Mouse (Mus musculus): Measurements from ENCODE around the gene Gm20481.

GRCm38 (mm10) chr17:35003022-35003838, 33.5 kb downstream of the Gm20481 start:
- TF ChIP-seq CTCF (IDR thresholded peaks at IDR 0.05; ENCODE audit: control insufficient read depth, insufficient read depth, insufficient replicate concordance, low read depth, low read length) (no peak), POLR2A (IDR thresholded peaks at IDR 0.05; ENCODE audit: control insufficient read depth, low read depth, low read length) (no peak)

Data from testis, adult 2 months (tissue).